Mouse (Mus musculus): ENCODE data around the gene Abcc9.

The Abcc9 gene

DNA sequence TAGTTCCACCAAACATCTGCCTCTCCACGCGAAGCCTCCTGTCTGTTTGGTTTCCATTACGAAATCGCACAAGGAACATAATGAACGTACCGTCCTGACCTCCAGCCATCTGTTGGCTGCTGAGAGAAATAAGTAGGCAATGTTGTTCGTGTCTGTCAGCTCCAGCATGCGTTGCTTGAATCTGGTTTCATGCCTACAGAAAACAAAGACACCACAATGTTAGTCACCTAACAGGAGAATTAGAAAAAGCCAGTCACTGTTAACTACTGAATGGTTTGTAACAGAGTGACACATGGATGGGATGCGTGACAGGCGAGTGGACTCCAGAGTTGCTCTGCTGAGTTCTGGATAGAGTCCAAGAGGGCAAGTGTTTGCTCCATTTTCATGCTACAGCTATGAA lies 87.8 kb downstream of the Abcc9 start:
- DNase-seq (ENCODE audit: low read depth, low spot score) = no peak

DNA sequence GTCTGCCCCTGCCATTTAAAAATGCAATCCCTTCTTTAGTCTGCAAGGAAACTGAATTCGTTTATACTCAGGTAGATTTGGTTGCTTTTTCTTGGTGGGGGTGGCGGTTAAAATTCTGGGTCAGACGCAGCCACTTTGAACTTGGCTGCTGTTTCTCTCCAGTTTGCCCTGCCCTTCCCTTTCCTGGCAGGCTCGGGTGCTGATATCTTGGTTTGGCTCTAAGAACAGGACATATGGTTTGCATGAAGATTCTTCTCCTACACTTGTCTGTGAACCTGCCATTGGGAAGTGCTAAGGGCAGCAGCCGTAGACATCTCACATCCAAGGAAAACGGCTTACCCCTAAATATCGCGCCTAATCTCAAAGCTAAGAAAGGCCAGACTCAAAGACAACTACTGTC lies 89.7 kb downstream of the Abcc9 start:
- no peak for DNase-seq (ENCODE audit: low read depth, low spot score)

DNA sequence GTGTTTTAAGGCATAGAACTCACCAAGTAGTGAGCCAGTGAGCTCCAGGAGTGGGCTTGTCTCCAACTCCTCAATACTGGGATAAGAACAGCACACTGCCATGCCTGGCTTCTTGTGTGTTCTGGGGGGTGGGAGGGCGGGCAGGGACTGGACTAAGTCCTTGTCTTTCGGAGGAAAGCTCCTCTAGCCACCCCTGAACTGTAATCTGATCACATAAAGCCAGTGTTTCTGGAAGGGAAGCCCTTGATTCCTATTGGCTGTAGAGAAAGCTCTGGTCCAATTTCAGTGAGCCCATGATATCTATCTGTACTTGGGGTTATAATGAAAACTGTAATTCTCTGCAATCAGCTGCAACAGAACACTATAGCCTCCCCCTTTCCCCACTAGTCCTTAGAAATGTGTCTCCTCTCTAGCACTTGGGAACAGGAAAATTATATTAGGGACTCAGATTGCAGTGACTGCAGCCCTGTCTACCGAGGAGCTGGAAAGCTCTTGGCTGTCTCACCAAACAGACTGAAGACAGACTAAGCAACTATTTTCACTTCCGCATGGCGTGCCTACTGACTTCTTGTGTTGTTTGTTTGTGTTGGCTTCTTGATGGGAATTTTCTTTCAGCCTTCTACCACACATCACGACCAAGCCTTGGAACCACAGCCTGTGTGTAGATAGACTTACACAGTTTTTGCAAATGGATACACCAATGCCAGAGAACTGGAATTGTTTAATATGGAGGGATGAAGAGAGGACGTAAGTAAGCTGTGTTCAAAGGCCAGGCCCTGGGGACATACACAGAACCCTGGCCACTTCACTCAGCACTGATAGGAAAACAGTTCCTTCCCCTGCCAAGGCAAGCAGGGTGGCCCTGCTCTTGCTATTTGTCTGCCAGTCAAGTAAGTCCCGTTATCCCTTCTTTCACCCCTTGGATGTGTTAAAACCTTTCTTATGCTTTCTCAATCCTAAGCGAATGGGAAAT lies 92.4 kb downstream of the Abcc9 start:
- DNase-seq (ENCODE audit: low read depth, low spot score) = no peak

GRCm38 (mm10) chr6:142607080-142607479 lies 95.0 kb downstream of the Abcc9 start:
- no peak for DNase-seq (ENCODE audit: low read depth, low spot score)

DNA sequence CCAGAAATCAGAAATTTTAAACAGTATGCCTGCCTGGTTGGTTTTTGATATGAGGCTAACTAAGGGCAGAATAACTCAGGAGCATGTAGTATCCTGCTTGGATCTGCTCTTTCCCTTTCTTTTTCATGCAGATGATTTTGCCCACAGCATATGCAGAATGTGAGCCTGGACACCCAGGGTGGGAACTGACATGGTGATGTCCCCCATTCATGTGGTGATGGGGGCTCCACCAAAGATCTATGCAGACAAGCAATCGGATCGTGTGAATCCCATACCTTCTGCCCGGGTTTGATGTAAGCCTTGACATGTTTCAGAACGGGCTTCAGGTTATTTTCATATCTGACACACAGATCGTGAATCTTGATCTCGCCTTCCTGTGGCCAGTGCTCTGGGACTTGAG lies 99.3 kb downstream of the Abcc9 start:
- peak; percentile 66 for DNase-seq (ENCODE audit: low read depth, low spot score)

DNA sequence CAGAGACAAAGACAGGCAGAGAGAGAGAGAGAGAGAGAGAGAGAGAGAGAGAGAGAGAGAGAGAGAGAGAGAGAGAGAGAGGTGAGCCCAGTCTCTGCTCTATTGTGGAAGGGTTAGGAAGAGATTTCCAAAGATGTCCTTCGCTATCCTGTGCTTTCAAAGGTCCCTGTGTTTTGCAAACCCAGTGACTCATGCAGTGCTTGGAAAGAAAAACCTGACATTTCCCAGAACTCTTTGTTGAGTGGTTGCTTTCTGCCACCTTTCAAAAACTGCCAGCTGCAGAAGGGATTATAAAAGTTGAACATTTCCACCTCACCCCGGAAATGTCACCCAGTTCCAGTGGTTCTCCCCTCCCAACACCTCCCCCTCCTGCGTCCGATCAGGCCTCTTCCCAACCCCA lies 123.3 kb downstream of the Abcc9 start:
- DNase-seq (ENCODE audit: low read depth, low spot score) = no peak

- DNase-seq (ENCODE audit: low read depth, low spot score) = no peak
These were observed 124.3 kb downstream of the Abcc9 start for GRCm38 (mm10) chr6:142577801-142578200.

DNA sequence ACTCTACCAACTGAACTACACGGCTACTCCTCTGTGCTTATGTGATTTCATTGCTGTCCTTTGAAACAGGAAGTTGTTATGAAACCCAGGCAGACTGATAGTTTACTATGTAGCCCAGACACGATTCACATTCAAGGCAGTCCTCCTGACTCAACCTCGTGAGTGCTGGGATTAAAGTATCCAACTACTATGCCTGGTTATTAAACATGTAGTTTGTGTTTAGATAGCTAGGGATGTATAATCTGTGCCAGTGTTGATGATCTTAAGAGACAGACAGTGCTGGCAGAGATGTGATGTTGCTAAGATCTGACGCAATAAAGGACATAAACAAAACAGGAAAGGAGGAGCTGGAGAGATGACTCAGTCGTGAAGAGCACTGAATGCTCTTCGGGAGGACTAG lies 129.2 kb downstream of the Abcc9 start:
- DNase-seq (ENCODE audit: low read depth, low spot score) = no peak

DNA sequence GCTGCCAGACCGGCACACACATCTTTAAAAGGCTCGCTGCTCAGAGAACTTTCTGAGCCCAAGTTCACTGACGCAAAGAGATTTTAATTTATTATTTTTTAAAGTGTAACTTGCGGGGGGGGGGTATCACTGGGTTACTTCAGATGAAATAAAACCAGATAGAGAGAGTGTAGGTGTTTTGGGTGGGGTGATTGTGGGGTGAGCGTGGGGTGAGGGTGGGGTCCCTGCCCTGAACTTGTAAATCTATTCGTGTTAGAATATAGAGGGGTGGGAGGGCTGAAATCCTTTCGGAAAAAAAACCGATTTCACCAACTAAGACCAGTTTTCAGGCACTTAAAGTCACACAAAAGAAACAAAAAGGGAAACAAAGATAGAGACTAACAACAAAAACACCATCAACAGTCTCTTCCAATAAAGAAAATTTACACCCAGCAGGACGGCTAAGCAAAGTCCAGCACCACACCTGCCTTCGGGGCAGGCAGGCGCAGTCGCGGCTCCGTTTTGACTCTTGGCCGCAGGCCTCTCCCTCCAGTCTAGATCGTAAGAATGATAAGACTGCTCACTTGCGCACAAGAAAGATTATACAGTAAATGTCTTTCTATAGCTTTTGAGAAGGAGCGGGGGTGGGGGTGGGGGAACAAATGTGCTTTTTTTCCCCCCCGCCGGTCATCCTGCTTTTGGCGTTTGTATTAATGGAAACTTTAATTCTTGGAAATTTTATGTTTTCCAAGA lies 130.3 kb downstream of the Abcc9 start:
- DNase-seq (ENCODE audit: low read depth, low spot score) = peak; percentile 49

DNA sequence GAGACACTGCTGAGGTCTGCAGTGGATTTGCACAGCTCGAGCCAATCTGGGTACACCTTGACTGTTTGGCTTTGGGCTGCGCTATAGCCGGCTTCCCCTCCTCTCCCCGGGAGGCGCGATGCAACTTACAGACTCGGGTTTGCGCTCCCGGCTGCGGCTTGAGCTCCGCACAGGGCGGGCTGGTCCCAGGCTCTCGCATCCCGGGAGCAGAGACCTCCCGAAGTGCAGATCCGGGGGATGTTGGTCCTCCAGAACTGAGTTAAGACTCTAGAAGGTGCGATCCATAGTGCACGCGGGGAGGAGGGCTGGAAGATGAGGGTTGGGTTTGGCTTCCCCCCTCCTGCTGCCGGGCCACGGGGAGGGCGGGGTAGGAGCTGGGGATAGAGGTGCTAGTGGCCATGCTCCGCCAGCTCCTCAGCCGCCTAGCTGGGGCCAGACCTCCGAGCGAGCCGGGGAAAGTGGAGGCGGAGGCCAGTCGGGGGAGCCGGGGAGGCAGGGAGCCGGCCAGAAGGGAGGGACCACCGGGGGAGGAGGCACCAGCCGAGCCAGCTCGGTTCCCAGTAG lies 131.0 kb downstream of the Abcc9 start, which contains the start of gene Kcnj8:
Gene Kcnj8, minus strand, starts transcription at position 560 of the 564 bp plus-strand sequence.
- DNase-seq (ENCODE audit: low read depth, low spot score) = peak; percentile 67

DNA sequence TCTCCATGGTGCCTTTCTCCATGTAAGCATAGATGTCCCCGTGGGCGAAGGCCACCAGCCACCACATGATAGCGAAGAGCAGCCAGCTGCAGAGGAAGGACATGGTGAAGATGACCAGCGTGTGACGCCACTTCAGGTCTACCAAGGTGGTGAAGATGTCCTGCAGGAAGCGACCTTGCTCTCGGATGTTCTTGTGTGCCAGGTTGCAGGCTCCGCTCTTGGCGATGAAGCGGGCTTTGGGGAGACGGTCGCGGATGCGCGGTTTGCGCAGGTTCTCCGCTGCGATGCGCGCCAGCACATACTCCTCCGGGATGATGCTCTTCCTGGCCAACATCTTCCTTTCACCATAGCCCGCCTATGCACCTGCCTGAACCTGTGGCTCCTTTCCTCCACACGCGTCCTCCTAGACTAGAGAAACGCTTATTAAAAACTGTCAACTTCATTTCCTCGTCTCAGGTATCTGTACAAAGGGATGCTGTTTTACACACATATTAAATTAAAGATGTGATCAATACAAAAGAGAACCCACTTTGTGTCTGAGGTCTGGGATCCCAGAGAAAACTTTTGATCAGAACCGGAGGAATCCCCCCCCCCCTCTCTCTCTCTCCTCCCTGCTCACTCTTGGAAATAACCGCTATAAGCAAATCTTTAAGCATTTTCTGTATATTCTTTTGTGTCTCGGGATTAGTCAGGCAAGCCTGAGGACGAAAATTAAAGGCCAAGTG lies 131.9 kb downstream of the Abcc9 start:
- peak; percentile 37 for DNase-seq (ENCODE audit: low read depth, low spot score)

DNA sequence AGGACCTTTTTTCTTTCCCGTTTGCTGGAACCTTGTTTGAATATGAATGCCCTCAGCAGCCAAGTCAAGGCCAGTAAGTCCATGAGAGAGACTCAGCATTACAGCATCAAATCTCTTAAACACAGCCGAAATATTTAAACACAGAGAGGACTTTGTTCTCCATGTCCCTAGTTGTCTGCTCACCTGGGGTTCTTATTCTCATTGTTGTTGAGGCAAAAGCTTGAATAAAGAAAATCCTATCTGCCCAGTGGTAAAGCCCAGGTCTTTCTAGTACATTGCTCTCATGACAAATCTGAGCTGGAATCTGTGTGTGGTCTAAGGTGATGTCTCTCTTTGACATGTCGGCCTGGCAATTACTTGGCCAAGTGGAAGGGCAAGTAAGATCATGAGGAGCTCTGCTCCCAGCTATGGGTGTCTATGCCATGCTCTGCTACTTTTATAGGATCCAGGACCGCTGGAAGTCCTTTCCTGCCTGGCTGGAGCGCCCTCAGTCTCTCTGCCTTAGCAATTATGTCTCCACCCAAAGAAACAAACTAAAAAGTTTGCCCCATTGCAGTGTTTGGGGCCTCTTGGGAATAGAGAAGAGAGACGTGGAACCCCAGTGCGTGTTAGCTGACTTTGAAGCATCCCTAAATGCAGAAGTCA lies 133.3 kb downstream of the Abcc9 start:
- no peak for DNase-seq (ENCODE audit: low read depth, low spot score)

DNA sequence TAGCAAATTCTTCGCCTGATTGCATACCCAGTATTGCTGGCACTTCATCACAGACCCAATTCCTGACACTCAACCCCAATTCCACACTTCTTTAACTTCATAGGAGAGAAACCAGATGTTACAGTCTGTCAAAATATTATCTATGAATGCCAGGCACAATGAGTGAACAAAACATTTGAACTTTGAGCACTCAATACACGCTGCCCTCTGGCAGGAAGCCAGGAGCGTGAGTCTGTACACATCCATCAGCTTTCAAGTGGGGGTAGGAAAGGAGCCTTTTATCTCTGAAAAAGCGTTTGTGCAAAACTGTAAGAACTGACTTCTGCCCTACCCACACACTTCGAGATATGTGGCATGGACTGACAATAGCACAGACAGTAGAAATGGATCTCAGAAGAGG lies 134.7 kb downstream of the Abcc9 start:
- DNase-seq (ENCODE audit: low read depth, low spot score) = no peak

DNA sequence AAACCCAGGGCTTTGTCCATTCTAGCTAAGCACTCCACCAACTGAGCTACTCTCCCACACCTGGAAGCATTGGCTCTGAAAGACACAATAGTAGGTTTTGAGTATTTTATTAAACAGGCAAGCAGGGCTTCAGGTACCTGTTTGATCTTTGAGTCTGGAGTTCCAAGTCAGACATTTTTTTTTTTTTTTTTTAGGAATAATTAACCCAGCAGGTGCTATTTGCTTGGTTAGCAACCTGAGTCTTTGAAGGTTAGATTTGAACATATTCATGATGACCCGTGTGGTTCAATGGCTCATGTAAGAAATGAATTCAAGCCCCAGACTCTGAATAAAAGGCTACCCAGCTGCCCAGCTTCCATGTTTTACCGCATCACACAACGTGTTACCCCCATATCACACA lies 137.4 kb downstream of the Abcc9 start:
- DNase-seq (ENCODE audit: low read depth, low spot score) = no peak

DNA sequence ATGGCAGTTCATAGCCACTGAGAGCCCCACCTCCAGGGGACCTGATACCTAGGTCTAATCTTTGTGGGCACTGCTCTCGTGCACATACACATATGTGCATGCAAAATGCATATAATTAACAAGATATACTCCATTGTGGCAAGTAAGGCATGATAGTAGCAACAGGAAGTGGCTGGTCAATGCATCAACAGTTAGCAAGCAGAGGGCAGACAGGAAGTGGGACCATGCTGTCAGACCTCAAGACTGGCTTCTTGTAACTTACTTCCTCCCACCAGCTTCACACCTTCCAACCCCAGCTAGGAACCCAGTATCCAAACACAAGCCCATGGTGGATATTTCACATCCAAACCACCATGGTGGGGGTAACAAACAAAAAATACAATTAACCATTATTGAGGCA lies 141.0 kb downstream of the Abcc9 start:
- no peak for DNase-seq (ENCODE audit: low read depth, low spot score)

DNA sequence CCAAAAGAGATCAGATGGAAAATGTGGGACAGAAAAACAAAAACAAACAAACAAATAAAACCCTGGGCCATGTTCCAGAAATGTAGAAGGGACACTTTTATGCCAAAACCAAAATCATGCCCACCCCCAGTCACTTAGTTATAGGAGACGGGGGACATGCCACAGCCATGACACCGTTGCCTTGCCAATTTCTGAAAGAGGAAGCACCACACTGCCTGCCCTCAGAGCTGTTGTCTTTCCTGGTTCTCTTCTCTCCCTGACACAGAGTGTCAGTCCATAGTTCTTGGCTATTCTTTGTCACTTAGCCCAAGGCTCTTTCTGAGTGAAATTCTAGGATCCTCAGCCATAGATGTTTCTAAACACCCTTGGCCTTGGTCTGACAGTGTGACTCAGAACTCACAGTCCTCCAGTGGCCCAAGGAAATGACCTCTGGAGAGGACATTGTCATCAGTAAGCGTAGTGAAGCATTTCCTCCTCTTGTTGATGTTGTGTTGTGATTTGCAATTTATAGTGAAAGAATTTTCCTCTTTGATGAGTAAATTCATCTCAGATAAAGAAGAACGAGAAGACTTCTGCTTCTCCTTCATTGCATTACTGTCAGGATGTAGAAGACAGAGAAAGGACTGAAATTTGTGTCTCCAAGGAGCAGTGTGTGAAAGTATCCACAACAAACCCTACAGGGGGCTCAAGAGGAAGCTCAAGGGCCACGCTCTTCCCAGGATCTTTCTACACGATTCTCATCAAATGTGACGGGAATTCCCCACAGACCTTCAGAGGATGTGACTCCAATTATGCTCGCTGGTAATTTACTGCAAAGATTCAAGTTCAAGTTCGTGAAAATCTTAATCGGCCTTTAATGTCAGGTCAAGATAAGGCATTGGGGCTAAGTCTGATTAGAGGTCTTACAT lies 143.1 kb downstream of the Abcc9 start:
- no peak for DNase-seq (ENCODE audit: low read depth, low spot score)

GRCm38 (mm10) chr6:142558076-142558475 lies 144.0 kb downstream of the Abcc9 start:
- DNase-seq (ENCODE audit: low read depth, low spot score) = peak; percentile 21

GRCm38 (mm10) chr6:142555988-142556387 lies 146.1 kb downstream of the Abcc9 start:
- DNase-seq (ENCODE audit: low read depth, low spot score) = no peak

DNA sequence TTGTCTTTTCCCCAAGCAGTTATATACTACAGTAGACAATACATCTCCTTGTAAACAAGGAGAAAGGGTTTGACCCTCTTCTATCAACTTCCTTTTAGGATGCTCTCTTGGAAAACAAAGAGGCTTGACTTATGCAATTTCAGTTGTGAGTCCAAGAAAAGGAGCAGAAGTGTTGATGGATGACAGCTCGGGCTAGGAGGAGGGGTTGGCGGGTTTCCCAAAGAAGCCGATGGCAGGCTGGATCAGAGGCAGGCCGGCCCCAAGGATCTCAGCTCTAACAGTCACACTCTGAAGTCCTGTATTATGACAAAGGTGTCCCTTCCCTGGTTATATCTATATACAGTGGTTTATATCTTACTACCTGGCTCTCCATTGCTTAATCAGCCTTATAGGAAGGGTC lies 150.6 kb downstream of the Abcc9 start:
- no peak for DNase-seq (ENCODE audit: low read depth, low spot score)

- no peak for DNase-seq (ENCODE audit: low read depth, low spot score)
These were observed 151.2 kb downstream of the Abcc9 start for GRCm38 (mm10) chr6:142550871-142551270.

Measured in ES-CJ7 (cell line).